Mouse (Mus musculus) CH12.LX (cell line): ENCODE data around the gene Dlg2. TPM values are rescaled to one million over a fixed set of nuclear protein-coding genes. Genes with fewer than 3 reads are reported as not detected.
A peak's percentile ranks its signal among the peaks of the same experiment; 100 is the strongest.

ENCODE experiments used
- DNase-seq: peaks from one replicate; pipeline ENCODE4 v3.0.0-alpha.2; 2013; ENCODE audit errors: extremely low read depth
- H3K27ac ChIP-seq: 2 replicates; pipeline ENCODE4 v1.5.1; 2012; ENCODE audit warnings: low read depth, mild to moderate bottlenecking, control low read depth, moderate library complexity; ENCODE audit not compliant: insufficient read depth
- H3K27me3 ChIP-seq: replicated peaks from 2 replicates; pipeline ENCODE3; 2012; ENCODE audit warnings: inconsistent platforms
- H3K36me3 ChIP-seq, 2 experiments: replicated peaks in 1 of 2; 2 replicates each; pipeline versions ENCODE3 to v1.6.1; 2012; ENCODE audit warnings: inconsistent platforms in 1 of 2, low read length in 1 of 2, mild to moderate bottlenecking in 1 of 2, mixed read lengths in 1 of 2, moderate library complexity in 1 of 2; ENCODE audit not compliant: control insufficient read depth in 1 of 2, insufficient read depth in 1 of 2
- H3K4me1 ChIP-seq, 2 experiments: 2 replicates each; pipeline ENCODE4 v1.6.1; 2012; ENCODE audit warnings: inconsistent platforms in 1 of 2, moderate library complexity in 1 of 2; ENCODE audit not compliant: insufficient read depth in 2 of 2, control insufficient read depth in 1 of 2
- H3K4me2 ChIP-seq: 2 replicates; pipeline ENCODE4 v1.6.1; 2012; ENCODE audit warnings: low read depth, mild to moderate bottlenecking, control low read depth; ENCODE audit not compliant: poor library complexity, insufficient read depth, severe bottlenecking
- H3K4me3 ChIP-seq, 3 experiments: fragments of 150-350 bp in 1 of 3; sonication (generic) in 1 of 3; replicated peaks in 1 of 3; 2 replicates each; pipeline versions ENCODE3 to v1.5.1; 2011 to 2012; ENCODE audit warnings: low read depth in 2 of 3, low read length in 2 of 3, mild to moderate bottlenecking in 2 of 3, moderate library complexity in 2 of 3, control low read depth in 1 of 3, improper control_type of control experiment in 1 of 3, inconsistent platforms in 1 of 3, mixed read lengths in 1 of 3; ENCODE audit not compliant: poor library complexity in 1 of 3
- H3K79me2 ChIP-seq: replicated peaks from 2 replicates; pipeline ENCODE4 v1.6.1; 2012; ENCODE audit warnings: mild to moderate bottlenecking, moderate library complexity; ENCODE audit not compliant: control insufficient read depth, poor library complexity, insufficient read depth, severe bottlenecking; ENCODE audit errors: extremely low read depth
- H3K9ac ChIP-seq: 2 replicates; pipeline ENCODE4 v1.6.1; 2012; ENCODE audit warnings: low read depth, mild to moderate bottlenecking, control low read depth, moderate library complexity; ENCODE audit not compliant: insufficient read depth
- H3K9me3 ChIP-seq: replicated peaks from 2 replicates; pipeline ENCODE3; 2012; ENCODE audit warnings: low read length, inconsistent platforms, mixed read lengths
- CHD2 ChIP-seq: IDR thresholded peaks from 2 replicates; pipeline ENCODE4 v1.6.1; 2011; ENCODE audit warnings: low read length, improper control_type of control experiment
- E2F4 ChIP-seq: IDR thresholded peaks from 2 replicates; pipeline ENCODE4 v1.6.1; 2011; ENCODE audit warnings: low read depth, low read length, improper control_type of control experiment; ENCODE audit not compliant: insufficient replicate concordance
- ELF1 ChIP-seq: IDR thresholded peaks from 2 replicates; pipeline ENCODE4 v1.6.1; 2014; ENCODE audit warnings: low read depth, mild to moderate bottlenecking, inconsistent platforms, low read length, improper control_type of control experiment
- EP300 ChIP-seq: IDR thresholded peaks from 2 replicates; pipeline ENCODE4 v1.6.1; 2011; ENCODE audit warnings: low read length, improper control_type of control experiment
- ETS1 ChIP-seq: conservative IDR thresholded peaks from 2 replicates; pipeline ENCODE4 v1.6.1; 2012; ENCODE audit warnings: low read depth, mild to moderate bottlenecking, inconsistent platforms, low read length, improper control_type of control experiment, moderate library complexity
- HCFC1 ChIP-seq: IDR thresholded peaks from 2 replicates; pipeline ENCODE4 v1.6.1; 2012; ENCODE audit warnings: low read depth, mild to moderate bottlenecking, inconsistent platforms, low read length, improper control_type of control experiment
- JUN ChIP-seq: IDR thresholded peaks from 2 replicates; pipeline ENCODE4 v1.6.1; 2011; ENCODE audit warnings: low read depth, mild to moderate bottlenecking, low read length, improper control_type of control experiment, moderate library complexity; ENCODE audit not compliant: insufficient read depth
- MAX ChIP-seq: IDR thresholded peaks from 2 replicates; pipeline ENCODE4 v1.6.1; 2011; ENCODE audit warnings: low read length, improper control_type of control experiment
- MAZ ChIP-seq: IDR thresholded peaks from 2 replicates; pipeline ENCODE4 v1.6.1; 2012; ENCODE audit warnings: low read depth, mild to moderate bottlenecking, inconsistent platforms, low read length, improper control_type of control experiment, moderate library complexity
- MEF2A ChIP-seq: IDR thresholded peaks from 2 replicates; pipeline ENCODE4 v1.6.1; 2014; ENCODE audit warnings: low read depth, mild to moderate bottlenecking, inconsistent platforms, low read length, improper control_type of control experiment, borderline replicate concordance
- MXI1 ChIP-seq: IDR thresholded peaks from 2 replicates; pipeline ENCODE4 v1.6.1; 2011; ENCODE audit warnings: mild to moderate bottlenecking, low read depth, low read length, improper control_type of control experiment
- NELFE ChIP-seq: IDR thresholded peaks from 2 replicates; pipeline ENCODE4 v1.6.1; 2011; ENCODE audit warnings: low read depth, low read length, improper control_type of control experiment
- NRF1 ChIP-seq: IDR thresholded peaks from 2 replicates; pipeline ENCODE4 v1.6.1; 2014; ENCODE audit warnings: low read depth, mild to moderate bottlenecking, inconsistent platforms, low read length, improper control_type of control experiment, moderate library complexity
- PAX5 ChIP-seq: IDR thresholded peaks from 2 replicates; pipeline ENCODE4 v1.6.1; 2012; ENCODE audit warnings: low read length, inconsistent platforms, mixed read lengths
- POLR2AphosphoS2 ChIP-seq: IDR thresholded peaks from 2 replicates; pipeline ENCODE4 v1.6.1; 2011; ENCODE audit warnings: low read depth, low read length, improper control_type of control experiment
- TBP ChIP-seq: conservative IDR thresholded peaks from 2 replicates; pipeline ENCODE4 v1.6.1; 2011; ENCODE audit warnings: low read depth, low read length, improper control_type of control experiment
- UBTF ChIP-seq: IDR thresholded peaks from 2 replicates; pipeline ENCODE4 v1.6.1; 2012; ENCODE audit warnings: low read depth, mild to moderate bottlenecking, inconsistent platforms, low read length, improper control_type of control experiment, moderate library complexity
- USF1 ChIP-seq: IDR thresholded peaks from 2 replicates; pipeline ENCODE4 v1.6.1; 2014; ENCODE audit warnings: low read depth, mild to moderate bottlenecking, inconsistent platforms, low read length, improper control_type of control experiment
- USF2 ChIP-seq: conservative IDR thresholded peaks from 2 replicates; pipeline ENCODE4 v1.6.1; 2011; ENCODE audit warnings: low read depth, low read length, improper control_type of control experiment
- ZKSCAN1 ChIP-seq: IDR thresholded peaks from 2 replicates; pipeline ENCODE4 v1.6.1; 2012; ENCODE audit warnings: low read depth, inconsistent platforms, low read length, improper control_type of control experiment, borderline replicate concordance
- dilution Hi-C: fragments of 300-500 bp; cut with MboI; formaldehyde crosslinking; loops from 2 replicates; pipeline ENCODE4 v1.14.3; 2020; ENCODE audit warnings: low sequenced_read_pairs; ENCODE audit not compliant: extremely low pct_unique_long_range_greater_than_20kb, extremely low pct_ligation_motif_present
- in situ Hi-C: fragments of 300-500 bp; cut with MboI; formaldehyde crosslinking; loops from 3 replicates; pipeline ENCODE4 v1.14.3; 2019; ENCODE audit warnings: low sequenced_read_pairs, low pct_ligation_motif_present, low pct_unique_long_range_greater_than_20kb, mixed read lengths
- polyA plus RNA-seq: library from polyadenylated mRNA; unstranded; fragments of >175 nt; gene quantifications from 2 replicates; pipeline ENCODE4 v1.2.1, GENCODE M21; 2012; ENCODE audit warnings: low read depth; ENCODE audit not compliant: insufficient read length
- total RNA-seq, 2 experiments: library from RNA; depleted of rRNA; stranded (reverse); fragments of 300-350 nt in 1 of 2; fragments of >200 nt in 1 of 2; gene quantifications; 2 replicates each; pipeline ENCODE4 v1.2.3; 2012 to 2014

The Dlg2 gene
- total and polyA plus RNA-seq, 3 experiments, result 0.36 TPM; not detected in 2

- H3K27ac ChIP-seq, result no peak overlapping the region
- in situ Hi-C loops, result no loop called here
- dilution Hi-C loops, result no loop called here
- no peak overlapping the region for H3K4me3 ChIP-seq
- H3K36me3 ChIP-seq, result no peaks in the 10 kb centered on the region
- no peak for DNase-seq
- no peaks in the 10 kb centered on the region for H3K9me3 ChIP-seq
- no peaks in the 10 kb centered on the region for H3K79me2 ChIP-seq
- no peak overlapping the region for H3K4me2 ChIP-seq
- peaks cover 0 to 6% of the 10 kb centered on the region in 2 experiments; a peak in 1 of 4 replicates for H3K4me1 ChIP-seq
- H3K9ac ChIP-seq, result no peak overlapping the region
- TF ChIP-seq USF1 (no peak), NELFE (no peak), USF2 (no peak)
- no peaks in the 10 kb centered on the region for H3K27me3 ChIP-seq
These were observed 986.8 kb downstream of the Dlg2 start for GRCm38 (mm10) chr7:91463256-91463655.

GRCm38 (mm10) chr7:91467061-91467460, 990.6 kb downstream of the Dlg2 start:
- Histone ChIP-seq H3K36me3 (no peaks in the 10 kb centered on the region), H3K27me3 (no peaks in the 10 kb centered on the region), H3K27ac (no peak overlapping the region), H3K4me1 (peaks cover 0 to 6% of the 10 kb centered on the region in 2 experiments; a peak in 1 of 4 replicates), H3K4me3 (no peak overlapping the region), H3K9ac (no peak overlapping the region), H3K4me2 (no peak overlapping the region), H3K9me3 (no peaks in the 10 kb centered on the region), H3K79me2 (no peaks in the 10 kb centered on the region)
- dilution Hi-C loops (no loop called here), in situ Hi-C loops (no loop called here)
- TF ChIP-seq MAX, result no peak
- no peak for TF ChIP-seq HCFC1
- no peak for TF ChIP-seq NELFE
- TF ChIP-seq MAZ, result no peak
- TF ChIP-seq EP300, result no peak
- TF ChIP-seq E2F4, result no peak
- no peak for TF ChIP-seq MEF2A
- TF ChIP-seq NRF1, result no peak
- TF ChIP-seq USF1, result no peak
- TF ChIP-seq MXI1, result no peak
- TF ChIP-seq JUN, result no peak
- no peak for TF ChIP-seq PAX5
- no peak for TF ChIP-seq USF2
- TF ChIP-seq UBTF, result no peak
- TF ChIP-seq CHD2, result no peak
- no peak for TF ChIP-seq POLR2AphosphoS2
- TF ChIP-seq TBP, result no peak
- TF ChIP-seq ELF1, result no peak
- no peak for TF ChIP-seq ETS1
- no peak for TF ChIP-seq ZKSCAN1
- DNase-seq, result peak; percentile 25
